Mouse (Mus musculus) B cell, adult 2 months (primary cell): ENCODE data around the gene Ube2o.

Experiments used
- DNase-seq, 2 experiments: peaks; one replicate each; pipeline ENCODE4 v3.0.0; 2022

The Ube2o gene

DNA sequence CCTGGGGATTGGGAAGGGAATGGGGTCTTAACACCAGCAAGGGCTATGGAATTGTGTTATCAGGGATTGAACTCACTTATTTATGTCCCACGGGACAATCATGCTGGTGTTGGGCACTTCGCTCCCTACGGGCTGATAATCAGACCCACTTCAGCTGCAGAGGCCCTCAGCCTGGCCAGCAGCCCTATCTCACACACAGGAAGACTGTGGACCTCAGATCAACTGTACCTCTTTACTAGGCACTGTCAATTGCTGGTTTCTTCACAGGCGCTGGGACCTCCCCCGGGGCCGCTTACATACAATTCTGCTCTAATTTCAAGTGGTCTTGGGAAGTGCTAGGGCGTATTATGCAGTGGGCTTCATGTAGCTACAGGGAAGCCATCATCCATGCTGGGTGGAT, 44.6 kb downstream of the Ube2o start:
- no peak for DNase-seq

DNA sequence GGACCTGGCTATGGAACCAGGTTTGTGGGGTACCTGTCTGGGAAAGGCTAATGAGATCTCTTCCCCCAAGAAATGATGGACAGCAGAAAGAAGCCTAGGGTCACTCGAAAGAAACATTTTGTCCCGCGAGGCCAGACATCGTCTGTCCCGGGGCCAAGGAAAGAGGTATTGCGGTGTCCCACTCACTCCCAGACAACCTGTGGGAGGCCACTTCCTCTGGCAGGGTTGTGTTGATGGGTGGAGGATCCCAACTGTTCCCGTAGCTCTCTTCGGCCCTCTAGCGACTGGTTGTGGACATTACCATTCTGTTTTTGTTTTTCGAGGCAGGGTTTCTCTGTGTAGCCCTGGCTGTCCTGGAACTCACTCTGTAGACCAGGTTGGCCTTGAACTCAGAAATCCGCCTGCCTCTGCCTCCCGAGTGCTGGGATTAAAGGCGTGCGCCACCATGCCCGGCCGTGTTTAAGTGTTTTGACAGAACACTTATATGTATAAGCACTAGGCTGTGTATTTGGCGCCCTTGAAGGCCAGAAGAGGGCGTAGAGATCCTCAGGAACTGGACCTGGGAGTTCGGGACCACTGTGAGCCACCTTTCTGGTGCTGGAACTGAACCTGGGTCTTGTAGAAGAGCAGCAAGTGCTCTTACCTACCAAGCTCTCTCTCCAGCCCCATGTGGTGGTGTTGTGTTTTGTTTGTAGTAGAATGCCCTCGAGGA, 46.9 kb downstream of the Ube2o start:
- peak; percentile 45 to 52 for DNase-seq

DNA sequence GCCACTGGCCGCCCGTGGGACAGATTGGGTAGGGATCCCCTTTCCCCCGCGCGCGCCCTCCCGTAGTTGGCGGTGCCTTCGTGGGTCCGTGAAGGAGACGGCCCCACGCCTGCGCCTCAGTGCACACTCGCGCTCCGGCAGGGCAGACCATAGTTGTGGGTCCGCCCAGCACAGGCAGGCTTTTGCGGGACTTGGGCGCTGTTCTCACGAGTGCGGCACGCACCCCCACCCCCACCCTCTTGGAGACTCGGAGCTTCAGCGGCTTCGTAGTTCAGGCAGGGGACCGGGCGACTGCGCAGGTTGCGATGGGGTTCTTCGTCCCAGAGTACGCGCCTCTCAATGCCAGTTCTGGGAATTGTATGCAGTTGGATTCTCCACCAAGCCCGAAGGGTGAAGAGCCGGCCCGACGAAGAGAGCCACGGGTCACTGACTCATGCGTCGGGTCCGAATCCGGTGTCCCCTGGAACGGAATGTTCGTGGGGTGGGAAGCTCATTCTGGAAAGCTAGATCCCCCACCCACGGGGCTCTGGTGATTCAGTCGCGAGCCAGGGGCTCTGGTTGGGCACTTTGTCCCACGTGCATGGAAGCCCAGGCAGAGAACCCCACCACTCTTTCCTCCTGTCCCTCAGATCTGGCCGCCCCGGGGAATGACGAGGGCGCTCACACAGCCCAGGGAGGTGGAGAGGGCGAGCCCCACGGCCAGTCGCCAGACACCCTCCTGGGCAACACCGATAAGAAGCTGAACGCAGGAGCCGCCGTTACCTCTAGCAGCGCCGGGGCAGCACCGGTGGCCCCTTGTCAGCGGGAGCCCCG, 47.7 kb downstream of the Ube2o start:
- DNase-seq: peak; percentile 33 to 39

DNA sequence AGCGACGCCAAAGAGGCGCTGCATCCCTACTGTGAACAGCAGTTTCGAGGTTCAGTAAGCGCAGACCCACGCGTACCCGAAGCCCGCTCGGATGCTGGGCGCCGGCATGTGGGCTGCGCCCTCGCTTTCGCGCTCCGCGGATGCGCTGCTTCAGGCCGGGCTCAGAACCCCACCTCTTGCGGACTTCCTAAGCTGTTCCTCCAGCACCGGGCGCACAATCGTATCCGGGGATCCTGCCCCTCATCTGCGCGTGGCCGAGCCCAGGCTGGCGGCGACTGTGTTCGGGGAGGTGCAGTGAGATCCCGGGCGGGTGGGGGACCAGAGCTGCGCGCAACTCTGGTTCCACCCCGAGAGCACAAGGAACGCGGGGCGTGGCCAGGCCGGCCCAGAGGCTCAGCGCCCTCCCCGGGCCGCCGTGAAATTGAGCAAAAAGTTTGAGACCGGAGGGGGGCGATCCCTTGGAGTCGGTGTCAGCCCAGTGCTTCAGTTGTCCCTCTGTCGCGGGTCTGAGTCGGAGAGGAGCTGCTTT, 48.4 kb downstream of the Ube2o start:
- DNase-seq: peak; percentile 58 to 66

DNA sequence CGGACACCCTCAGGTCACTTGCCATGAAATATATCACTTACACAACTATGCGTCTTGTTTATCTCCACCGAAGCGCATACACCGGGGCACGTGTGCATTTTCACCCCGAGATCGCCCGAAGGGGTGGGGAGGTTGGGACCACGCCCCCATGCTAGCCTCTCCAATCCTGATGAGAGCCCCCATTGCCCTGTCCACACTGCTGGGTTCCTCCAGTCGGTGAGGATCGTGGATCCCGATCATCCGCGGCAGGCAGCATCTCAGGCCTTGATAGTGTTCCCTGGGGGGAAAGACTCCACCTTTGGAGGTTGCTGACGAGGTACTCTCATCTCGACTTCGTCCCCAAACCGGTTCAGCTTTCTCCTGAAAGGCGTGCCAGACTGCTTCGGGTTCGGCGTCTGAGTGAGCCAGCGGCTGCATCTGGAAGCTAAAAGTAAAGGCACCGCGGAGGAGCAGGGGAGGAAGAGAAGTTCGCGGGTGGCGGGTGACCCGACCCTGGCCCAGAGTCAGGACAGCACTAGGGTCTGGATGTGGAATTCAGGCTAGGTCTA, 48.9 kb downstream of the Ube2o start:
- peak; percentile 51 to 53 for DNase-seq

DNA sequence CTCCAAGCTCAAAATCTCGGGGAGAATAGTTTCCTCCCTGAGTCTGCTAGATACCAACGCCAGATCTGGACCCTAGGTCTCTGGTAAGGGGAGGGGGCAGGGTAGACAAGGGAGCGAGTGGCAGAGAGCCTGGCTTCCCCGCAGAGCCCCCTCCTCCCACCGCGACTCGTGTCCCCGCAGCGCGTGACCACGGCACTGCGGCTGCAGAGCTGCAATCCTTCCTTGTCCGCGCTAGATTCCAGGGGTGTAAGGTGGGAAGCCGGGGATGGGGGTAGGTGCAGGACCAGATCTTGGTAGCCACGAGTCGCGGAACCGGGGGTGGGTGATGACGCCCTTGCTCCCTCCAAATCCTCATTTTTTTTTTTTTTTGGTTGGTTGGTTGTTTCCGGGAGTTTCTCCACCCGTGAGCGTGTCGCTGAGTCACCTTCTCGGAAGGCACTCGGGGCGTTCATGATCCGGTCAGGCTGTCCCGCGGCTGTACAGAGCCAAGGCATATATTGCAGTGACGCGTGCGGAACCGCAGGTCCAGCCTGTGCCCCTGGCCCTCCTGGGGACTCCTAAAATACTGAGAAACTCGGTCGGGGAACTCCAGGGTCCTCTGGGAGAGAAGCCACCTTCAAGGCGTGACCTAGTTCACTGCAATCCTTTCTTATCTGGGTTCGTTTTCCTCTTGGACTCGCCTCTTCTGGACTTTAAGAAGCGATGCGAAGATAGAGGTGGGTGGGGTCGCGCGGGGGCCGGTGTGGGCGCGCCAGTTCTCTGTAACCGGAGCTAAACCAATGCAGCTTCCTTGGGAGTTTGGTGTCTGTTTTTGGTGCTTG, 49.7 kb downstream of the Ube2o start:
- peak; percentile 20 to 27 for DNase-seq

DNA sequence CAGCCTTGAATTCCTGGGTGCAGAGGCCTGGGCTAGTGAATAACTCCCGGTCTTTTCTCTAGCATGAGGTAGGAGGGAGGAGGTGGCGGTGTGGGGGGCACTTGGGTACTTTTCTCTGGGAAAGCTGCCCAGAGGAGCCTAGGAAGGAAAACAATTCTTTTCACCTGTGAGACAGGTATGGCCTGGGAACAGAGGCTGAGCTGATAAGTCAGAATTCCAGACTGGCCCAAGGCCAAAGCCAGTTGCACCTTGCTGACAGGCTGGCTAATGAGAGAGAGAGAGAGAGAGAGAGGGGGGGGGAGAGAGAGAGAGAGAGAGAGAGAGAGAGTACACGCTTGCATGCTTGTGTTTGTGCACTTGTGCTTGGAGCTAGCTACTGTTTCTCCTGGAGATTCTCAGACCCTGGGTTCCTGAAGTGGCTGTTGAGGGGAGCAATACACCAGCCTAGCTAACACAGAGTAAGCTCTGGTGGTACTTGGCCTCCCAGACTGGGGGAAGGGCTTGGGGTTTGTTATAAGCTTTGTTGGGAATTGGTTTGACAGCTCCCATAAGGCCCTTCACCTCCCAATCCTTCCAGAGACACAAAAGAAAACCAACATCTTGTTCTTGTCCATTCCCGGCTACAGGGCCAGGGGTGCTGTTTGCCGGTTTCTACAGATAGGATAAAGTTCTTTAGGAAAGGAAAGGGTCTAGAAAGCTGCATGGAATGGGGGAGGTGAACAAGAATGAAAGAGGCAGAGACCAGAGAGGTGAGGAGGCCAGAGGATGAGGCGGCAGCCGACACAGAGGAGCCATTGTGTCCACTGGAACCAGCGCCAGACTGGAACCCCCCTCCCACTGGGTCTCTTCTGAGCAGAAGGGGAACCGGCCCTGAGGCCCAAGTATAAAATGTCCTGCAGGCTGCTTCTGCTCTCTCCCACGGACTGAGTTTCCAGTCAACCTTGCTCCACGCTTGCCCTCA, 50.8 kb downstream of the Ube2o start, which contains the start of gene Sphk1:
Gene Sphk1, plus strand, starts transcription at position 739 of the 961 bp plus-strand sequence.
- DNase-seq: no peak

DNA sequence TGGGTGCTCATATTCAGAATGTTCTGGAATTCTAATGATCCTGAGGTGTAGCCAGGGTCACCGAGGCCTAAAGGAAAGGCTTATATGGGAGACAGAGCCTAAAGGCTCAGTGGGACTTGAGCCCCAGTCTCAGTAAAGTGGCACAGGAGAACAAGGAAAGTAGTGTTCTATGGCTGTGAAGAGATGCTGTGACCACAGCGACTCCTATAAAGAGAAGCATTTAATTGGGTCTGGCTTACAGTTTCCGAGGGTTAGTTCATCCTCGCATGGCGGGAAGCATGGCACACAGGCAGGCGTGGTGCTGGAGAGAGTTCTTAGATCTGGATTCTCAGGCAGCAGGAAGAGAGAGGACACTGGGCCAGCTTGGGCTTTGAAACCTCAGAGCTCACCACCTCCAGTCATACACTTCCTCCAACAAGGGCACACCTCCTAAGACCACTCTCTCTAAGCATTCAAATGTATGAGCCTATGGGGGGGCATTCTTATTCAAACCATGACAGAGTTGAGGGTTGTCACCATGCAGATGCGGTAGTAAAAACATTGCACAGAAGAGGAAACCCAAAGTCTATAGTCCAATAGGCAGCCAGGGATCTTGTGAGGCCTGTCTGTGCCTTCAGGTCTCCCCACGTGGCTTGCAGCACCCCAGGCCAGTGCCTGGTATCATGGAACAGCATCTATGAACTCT, 52.5 kb downstream of the Ube2o start:
- no peak for DNase-seq

DNA sequence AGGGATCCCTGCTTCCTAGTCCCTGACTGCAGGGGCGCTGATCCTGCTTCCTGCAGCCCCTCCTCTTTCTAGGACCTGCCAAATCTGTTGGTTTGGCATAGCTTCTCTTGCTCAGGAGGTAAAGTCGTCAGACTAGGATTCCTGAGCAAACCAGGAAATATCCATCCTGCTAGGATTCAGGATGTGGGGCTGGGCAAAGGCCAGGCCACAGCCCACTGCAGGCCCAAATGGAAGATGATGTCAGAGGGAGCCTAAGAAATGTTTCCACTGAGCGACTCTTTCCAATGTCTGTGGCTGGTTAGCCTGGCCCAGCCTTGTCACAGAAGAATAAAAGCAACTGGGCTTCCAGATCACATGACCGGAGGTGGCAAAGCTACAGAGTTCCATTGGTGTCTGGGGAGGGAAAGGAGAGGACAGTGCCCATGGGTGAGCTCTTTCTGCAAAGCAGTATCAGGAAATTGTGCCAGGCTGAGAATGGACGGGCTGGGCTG, 57.5 kb downstream of the Ube2o start:
- DNase-seq: no peak

DNA sequence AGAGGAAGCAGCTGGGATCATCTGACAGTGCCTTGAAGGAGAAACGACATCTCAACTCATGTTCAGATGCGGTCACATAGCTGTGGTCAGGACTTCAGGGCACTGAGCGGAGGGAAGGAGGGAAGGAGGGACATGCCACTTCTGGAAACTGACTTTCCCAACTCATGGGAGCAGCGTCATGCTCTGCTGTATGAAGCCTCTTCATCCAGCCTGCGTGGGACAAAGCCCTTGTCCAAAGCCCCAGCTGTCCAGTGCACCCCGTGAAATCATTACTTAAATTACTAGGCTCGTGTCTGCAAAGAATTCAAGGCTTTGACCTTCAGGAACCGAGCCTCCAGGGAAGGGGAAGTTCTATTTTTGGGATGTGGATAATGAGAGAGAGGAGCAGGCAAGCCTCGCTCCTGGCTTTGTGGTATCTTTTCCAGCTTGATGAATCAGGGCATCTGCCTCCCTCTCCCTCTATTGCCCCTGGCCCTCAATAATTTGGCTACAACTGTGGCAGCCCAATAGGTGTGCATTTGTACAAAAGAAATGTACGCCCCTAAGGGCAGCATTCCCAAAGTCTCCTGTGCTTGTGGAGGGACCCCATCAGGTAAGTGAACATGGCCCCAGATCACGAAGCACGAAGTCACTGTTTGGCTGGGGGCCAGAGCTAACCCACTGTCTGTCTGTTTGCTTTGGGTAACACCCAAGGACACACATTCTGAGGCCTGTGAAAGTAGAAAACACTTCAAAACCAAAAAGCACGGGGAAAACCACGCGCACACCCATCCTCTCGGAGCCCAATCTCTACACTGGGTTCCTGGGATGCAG, 58.2 kb downstream of the Ube2o start:
- DNase-seq: no peak

DNA sequence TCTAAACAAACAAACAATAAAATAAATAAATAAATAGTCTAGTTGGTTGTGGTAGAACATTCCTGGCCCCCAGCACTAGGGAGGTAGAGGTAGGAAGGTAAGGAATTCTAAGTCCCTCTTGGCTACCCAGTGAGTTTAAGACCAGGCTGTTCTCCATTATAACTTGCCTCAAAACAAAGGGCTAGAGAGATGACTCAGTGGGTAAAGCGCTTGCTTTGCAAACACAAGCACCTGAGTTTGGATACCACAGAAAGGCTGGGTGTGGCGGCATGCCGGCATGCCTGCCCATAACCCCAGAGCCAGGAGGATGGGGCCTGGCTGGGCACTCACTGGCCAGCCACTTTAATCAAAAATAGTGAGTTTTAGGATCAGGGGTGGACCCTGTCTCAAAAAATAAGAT, 59.2 kb downstream of the Ube2o start:
- no peak for DNase-seq

DNA sequence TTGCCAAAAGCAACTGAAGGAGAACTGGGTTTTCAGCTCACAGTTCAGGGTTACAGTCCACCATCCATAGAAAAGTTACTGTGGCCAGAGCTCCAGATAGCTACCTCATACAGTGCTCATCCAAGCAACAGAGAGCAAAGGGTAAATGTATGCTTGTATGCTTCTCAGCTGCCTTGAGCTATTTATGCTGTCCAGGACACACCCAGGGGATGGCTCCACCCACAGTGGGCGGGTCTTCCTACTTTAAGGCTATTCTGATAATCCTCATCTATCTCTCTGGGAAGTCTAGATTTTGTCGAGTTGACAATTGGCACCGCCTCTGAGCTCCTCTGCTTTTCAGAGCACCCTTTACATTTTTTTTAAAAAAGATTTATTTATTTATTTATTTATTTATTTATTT, 60.1 kb downstream of the Ube2o start:
- peak; percentile 24 to 45 for DNase-seq

DNA sequence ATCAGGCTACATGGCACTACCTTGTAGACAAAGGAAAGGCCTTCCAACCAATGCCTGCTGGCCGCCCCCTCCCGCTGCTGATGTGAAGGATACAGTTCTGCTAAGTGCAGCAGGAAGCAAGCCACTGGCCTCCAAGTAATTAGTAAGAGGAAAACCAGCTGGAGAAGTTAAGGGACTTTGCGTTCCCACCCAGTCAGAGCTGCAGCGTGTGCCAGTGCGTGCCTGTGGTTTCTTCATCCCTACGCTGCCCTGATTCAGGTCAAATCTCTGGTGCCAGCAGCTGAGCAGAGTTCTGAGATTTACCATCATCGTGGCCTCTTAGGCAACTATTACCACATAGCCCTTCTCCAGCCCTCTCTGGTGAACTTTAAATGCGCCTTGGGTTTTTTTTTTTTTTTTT, 62.8 kb downstream of the Ube2o start:
- DNase-seq: no peak

DNA sequence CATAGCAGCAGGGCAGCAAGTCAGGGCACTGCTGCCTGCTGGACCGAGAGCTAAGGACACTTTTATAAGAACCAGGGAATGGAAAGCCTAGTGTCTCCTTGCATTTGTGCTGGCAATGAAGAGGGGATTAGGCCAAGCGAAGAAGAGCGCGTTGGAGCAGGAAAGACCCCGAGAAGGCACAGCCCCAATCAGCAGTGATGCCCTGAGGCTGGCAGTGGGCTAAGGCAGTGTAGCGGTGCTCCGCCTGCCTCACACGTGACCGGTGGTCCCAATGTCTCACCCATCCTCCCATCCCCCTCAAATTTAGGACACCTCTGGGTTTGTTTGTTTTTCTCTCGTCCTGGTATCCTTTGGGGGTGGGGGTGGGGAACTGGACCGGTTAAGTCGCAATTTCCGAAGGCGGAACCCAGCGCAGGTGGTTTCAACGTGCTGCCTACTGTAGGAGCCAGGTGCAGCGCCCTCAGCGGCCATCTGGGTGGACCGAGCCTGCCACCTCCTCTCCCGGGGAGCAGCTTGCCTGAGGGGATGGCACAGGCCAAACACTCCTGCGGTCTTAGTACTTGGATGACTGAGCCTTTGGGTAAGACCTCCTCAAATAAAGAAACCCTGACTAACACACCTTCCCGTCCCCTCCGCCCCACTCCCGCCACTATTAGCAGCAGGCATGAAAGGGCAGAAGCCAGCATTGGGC, 65.8 kb downstream of the Ube2o start:
- DNase-seq: no peak

DNA sequence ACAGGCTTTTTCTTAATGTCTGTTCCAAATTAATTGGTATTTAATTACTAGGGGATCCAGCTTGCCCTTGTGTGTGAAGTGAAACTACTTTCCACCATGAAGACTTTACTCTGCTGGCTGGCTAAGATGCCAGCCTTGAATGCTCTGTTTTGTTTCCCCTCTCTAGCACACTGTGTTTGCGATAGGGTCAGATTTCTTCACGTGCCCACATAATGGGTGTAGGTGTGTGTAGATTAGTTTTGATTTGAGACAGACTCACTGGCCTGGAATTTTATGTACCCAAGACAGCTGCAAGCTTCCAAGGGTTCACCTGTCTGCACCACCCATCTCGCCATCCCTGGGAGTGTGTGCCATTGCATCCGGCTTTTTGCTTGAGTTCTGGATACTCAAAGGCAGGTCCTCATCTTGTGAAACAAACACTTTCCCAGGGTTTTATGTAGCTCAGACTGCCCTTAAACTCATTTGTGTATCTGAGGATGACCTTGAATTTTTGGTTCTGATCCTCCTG, 67.7 kb downstream of the Ube2o start:
- no peak for DNase-seq

DNA sequence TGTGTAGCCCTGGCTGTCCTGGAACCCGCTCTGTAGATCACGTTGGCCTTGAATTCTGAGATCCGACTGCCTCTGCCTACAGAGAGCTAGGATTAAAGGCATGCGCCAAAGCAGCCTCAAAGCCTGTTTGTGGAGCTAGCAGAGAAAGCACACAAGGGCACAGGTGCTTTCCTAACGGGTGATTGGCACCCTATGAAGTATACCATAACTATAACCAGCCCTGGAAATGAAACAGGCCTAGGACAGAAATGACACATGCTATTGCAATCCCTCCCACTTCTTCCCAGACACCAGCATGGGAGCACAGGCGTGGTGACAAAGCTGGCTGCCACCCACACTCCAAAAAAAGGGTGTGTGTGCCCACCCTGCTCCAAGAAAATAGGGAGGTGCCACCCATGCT, 68.3 kb downstream of the Ube2o start:
- DNase-seq: no peak

DNA sequence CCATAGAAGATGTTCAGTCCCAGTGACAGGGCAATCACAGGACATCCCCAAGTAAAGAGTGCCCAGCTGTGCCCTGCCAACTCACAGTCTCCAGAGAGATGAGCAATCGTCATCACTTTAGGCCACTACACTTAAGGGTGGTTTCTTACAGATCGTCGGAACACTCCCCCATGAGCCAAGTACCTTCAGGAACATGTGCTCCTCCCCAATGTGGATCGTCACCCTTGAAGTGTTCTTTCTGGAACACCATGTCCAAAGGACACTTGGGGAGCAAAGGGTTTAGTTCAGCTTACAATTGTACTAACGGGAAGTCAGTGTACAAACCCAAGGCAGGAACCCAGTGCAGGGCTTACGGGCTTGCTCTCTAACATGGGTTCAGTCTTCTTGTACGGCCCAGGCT, 69.1 kb downstream of the Ube2o start:
- no peak for DNase-seq

DNA sequence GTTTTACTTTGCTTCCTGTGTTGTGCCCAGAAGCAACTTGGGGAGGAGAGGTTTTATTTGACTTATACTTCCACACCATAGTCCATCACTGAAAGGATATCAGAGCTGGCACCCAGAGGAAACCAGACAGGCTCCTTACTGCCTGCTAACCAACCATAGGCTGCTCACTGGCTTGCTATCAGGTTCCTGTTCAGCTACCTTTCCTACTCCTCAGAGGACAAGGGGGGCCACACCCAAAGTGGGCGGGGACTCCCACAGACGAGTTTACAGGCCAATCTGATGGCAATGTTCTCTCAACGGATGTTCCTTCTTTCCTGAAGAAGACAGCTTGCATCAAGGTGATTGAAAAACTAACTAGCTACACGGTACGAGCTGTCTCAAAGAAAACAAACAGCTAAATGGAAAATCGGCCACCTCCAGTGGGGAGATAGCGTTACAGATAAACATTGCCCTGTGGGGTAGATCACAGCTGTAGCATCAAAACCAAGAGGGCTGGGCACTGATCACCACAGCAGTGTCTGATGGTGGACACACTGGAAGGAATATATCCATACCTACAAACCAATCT, 69.9 kb downstream of the Ube2o start:
- DNase-seq: no peak

DNA sequence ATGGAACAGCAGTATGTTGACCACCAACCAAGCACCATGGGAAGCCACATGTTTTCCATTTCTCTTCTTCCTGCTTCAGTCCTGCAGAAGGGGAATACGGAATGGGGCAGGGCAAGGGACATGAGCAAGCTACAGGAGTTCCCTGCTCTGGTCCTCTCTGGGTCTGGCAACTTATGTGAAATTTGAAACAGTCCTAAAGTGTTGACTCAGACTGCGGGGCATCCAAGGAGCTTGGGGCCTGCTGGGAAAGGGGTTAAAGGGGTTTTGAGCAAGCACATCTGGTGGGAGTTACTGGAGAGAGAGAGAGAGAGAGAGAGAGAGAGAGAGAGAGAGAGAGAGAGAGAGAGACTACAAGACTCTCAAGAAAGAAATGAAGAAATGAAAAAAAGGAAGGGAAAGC, 72.6 kb downstream of the Ube2o start:
- DNase-seq: no peak
